Mouse (Mus musculus) heart, embryonic 10.5 days (tissue): Measurements from ENCODE around the gene D630003M21Rik. TPM values are rescaled to one million over a fixed set of nuclear protein-coding genes. Genes with fewer than 3 reads are reported as not detected.

Source experiments
- DNase-seq: peaks from one replicate; pipeline ENCODE4 v3.0.0-alpha.2; 2017; ENCODE audit warnings: low spot score
- H3K27ac ChIP-seq: fragments of 300-500 bp; sonication (generic); 2 replicates; pipeline ENCODE4 v1.5.1; 2016; ENCODE audit warnings: mild to moderate bottlenecking
- H3K27me3 ChIP-seq: fragments of 300-500 bp; sonication (generic); 2 replicates; pipeline ENCODE4 v1.6.1; 2016; ENCODE audit warnings: mild to moderate bottlenecking; ENCODE audit not compliant: poor library complexity, insufficient read depth, severe bottlenecking
- H3K36me3 ChIP-seq: fragments of 300-500 bp; sonication (generic); 2 replicates; pipeline ENCODE4 v1.6.1; 2016; ENCODE audit warnings: mild to moderate bottlenecking, moderate library complexity
- H3K4me1 ChIP-seq: fragments of 300-500 bp; sonication (generic); 2 replicates; pipeline ENCODE4 v1.6.1; 2016; ENCODE audit warnings: mild to moderate bottlenecking
- H3K4me3 ChIP-seq: fragments of 300-500 bp; sonication (generic); 2 replicates; pipeline ENCODE4 v1.5.1; 2016; ENCODE audit warnings: mild to moderate bottlenecking, moderate library complexity
- H3K9me3 ChIP-seq: fragments of 300-500 bp; sonication (generic); 2 replicates; pipeline ENCODE4 v1.6.1; 2016; ENCODE audit warnings: mild to moderate bottlenecking, moderate library complexity
- WGBS: fragments of 180-500 bp; shearing (Covaris S2); methylation state at CpG from one replicate; pipeline ENCODE4 v1.1.7; 2016; 5-methylcytosine and 5-hydroxymethylcytosine counted together
- polyA plus RNA-seq: library from polyadenylated mRNA; unstranded; fragments of >200 nt; fragmentation: Nextera tagmentation; extraction: Ambion mirVana; gene quantifications from 2 replicates; pipeline ENCODE4 v1.2.1, GENCODE M21; 2016

The D630003M21Rik gene
- polyA plus RNA-seq, 1 experiment from 2014 or later, result 0.73 TPM

- peaks cover 43% of the 10 kb centered on the region for H3K4me1 ChIP-seq
Measured at GRCm38 (mm10) chr2:158250558-158250957, 21.5 kb upstream of the D630003M21Rik start.

GRCm38 (mm10) chr2:158248318-158248717 lies 19.3 kb upstream of the D630003M21Rik start:
- H3K36me3 ChIP-seq, result no peaks in the 10 kb centered on the region
- 41% methylated on average over 7 of the region's 7 CpGs for WGBS
- H3K27me3 ChIP-seq, result peaks cover 5% of the 10 kb centered on the region; the same call in 1 of the 2 replicates
- peaks cover 38% of the 10 kb centered on the region for H3K4me1 ChIP-seq
- peak; percentile 85 for DNase-seq
- H3K4me3 ChIP-seq, result no peak overlapping the region
- H3K9me3 ChIP-seq, result no peaks in the 10 kb centered on the region
- H3K27ac ChIP-seq, result no peak overlapping the region

More at GRCm38 (mm10) chr2:158250558-158250957, 21.5 kb upstream of the D630003M21Rik start:
- WGBS, result 62% methylated on average over 4 of the region's 4 CpGs
- no peak overlapping the region for H3K4me3 ChIP-seq
- 0 out of 2 replicates have a peak overlapping the region, but pooled peaks have one; percentile 56 for H3K27ac ChIP-seq
- H3K36me3 ChIP-seq, result no peaks in the 10 kb centered on the region
- no peak for DNase-seq
- H3K27me3 ChIP-seq, result peaks cover 5% of the 10 kb centered on the region; the same call in 1 of the 2 replicates
- no peaks in the 10 kb centered on the region for H3K9me3 ChIP-seq

GRCm38 (mm10) chr2:158247852-158248251 lies 18.8 kb upstream of the D630003M21Rik start:
- H3K36me3 ChIP-seq, result no peaks in the 10 kb centered on the region
- peaks cover 39% of the 10 kb centered on the region for H3K4me1 ChIP-seq
- H3K9me3 ChIP-seq, result no peaks in the 10 kb centered on the region
- H3K27me3 ChIP-seq, result peaks cover 5% of the 10 kb centered on the region; the same call in 1 of the 2 replicates
- 80% methylated on average over 6 of the region's 6 CpGs for WGBS
- no peak overlapping the region for H3K4me3 ChIP-seq
- no peak for DNase-seq
- H3K27ac ChIP-seq, result no peak overlapping the region

GRCm38 (mm10) chr2:158245072-158245817 lies 16.2 kb upstream of the D630003M21Rik start:
- no peak overlapping the region for H3K4me3 ChIP-seq
- peaks cover 12% of the 10 kb centered on the region; the same call in 1 of the 2 replicates for H3K27me3 ChIP-seq
- no peak for DNase-seq
- no peaks in the 10 kb centered on the region for H3K9me3 ChIP-seq
- H3K4me1 ChIP-seq, result peaks cover 17% of the 10 kb centered on the region
- 79% methylated on average over 4 of the region's 4 CpGs for WGBS
- H3K36me3 ChIP-seq, result no peaks in the 10 kb centered on the region
- H3K27ac ChIP-seq, result no peak overlapping the region

GRCm38 (mm10) chr2:158243129-158243870 lies 14.3 kb upstream of the D630003M21Rik start:
- Histone ChIP-seq H3K27ac (no peak overlapping the region), H3K4me3 (no peak overlapping the region), H3K4me1 (peaks cover 12% of the 10 kb centered on the region), H3K9me3 (no peaks in the 10 kb centered on the region), H3K36me3 (no peaks in the 10 kb centered on the region), H3K27me3 (peaks cover 12% of the 10 kb centered on the region; the same call in 1 of the 2 replicates)
- WGBS, result 71% methylated on average over 18 of the region's 18 CpGs
- no peak for DNase-seq

- no peaks in the 10 kb centered on the region for H3K36me3 ChIP-seq
- H3K27me3 ChIP-seq, result peaks cover 12% of the 10 kb centered on the region; the same call in 1 of the 2 replicates
- H3K9me3 ChIP-seq, result no peaks in the 10 kb centered on the region
- H3K4me3 ChIP-seq, result no peak overlapping the region
- 86% methylated on average over 18 of the region's 18 CpGs for WGBS
- no peak for DNase-seq
- peaks cover 7% of the 10 kb centered on the region; the same call in 1 of the 2 replicates for H3K4me1 ChIP-seq
- H3K27ac ChIP-seq, result no peak overlapping the region
Measured at GRCm38 (mm10) chr2:158242170-158242896, 13.3 kb upstream of the D630003M21Rik start.

- 70% methylated on average over 5 of the region's 5 CpGs for WGBS
- Histone ChIP-seq H3K4me3 (no peak overlapping the region), H3K9me3 (no peaks in the 10 kb centered on the region), H3K36me3 (no peaks in the 10 kb centered on the region), H3K27ac (no peak overlapping the region), H3K4me1 (peaks cover 7% of the 10 kb centered on the region; the same call in 1 of the 2 replicates), H3K27me3 (peaks cover 11% of the 10 kb centered on the region; the same call in 1 of the 2 replicates)
- no peak for DNase-seq
Measured at GRCm38 (mm10) chr2:158241126-158241738, 12.2 kb upstream of the D630003M21Rik start.

GRCm38 (mm10) chr2:158238101-158238500 lies 9.1 kb upstream of the D630003M21Rik start:
- Histone ChIP-seq H3K27me3 (0 out of 2 replicates have a peak, but pooled peaks cover 11% of the 10 kb centered on the region), H3K4me3 (no peak overlapping the region), H3K27ac (no peak overlapping the region), H3K9me3 (no peaks in the 10 kb centered on the region), H3K36me3 (no peaks in the 10 kb centered on the region), H3K4me1 (no peaks in the 10 kb centered on the region)
- DNase-seq, result no peak
- WGBS, result 86% methylated on average over 5 of the region's 5 CpGs

- no peak overlapping the region for H3K27ac ChIP-seq
- H3K9me3 ChIP-seq, result no peaks in the 10 kb centered on the region
- no peak for DNase-seq
Measured at GRCm38 (mm10) chr2:158236698-158237097, 7.7 kb upstream of the D630003M21Rik start.

GRCm38 (mm10) chr2:158233106-158233505 lies 4.1 kb upstream of the D630003M21Rik start:
- DNase-seq, result no peak
- peaks cover 23% of the 10 kb centered on the region for H3K27me3 ChIP-seq
- no peaks in the 10 kb centered on the region for H3K9me3 ChIP-seq
- peaks cover 20% of the 10 kb centered on the region for H3K4me1 ChIP-seq
- no peak overlapping the region for H3K27ac ChIP-seq
- H3K4me3 ChIP-seq, result no peak overlapping the region
- H3K36me3 ChIP-seq, result no peaks in the 10 kb centered on the region
- 70% methylated on average over 3 of the region's 3 CpGs for WGBS

More at GRCm38 (mm10) chr2:158236698-158237097, 7.7 kb upstream of the D630003M21Rik start:
- H3K36me3 ChIP-seq, result no peaks in the 10 kb centered on the region
- no peaks in the 10 kb centered on the region for H3K4me1 ChIP-seq
- 0 out of 2 replicates have a peak, but pooled peaks cover 10% of the 10 kb centered on the region for H3K27me3 ChIP-seq
- H3K4me3 ChIP-seq, result no peak overlapping the region

- Histone ChIP-seq H3K4me1 (peaks cover 20% of the 10 kb centered on the region), H3K4me3 (no peak overlapping the region), H3K9me3 (no peaks in the 10 kb centered on the region), H3K27ac (no peak overlapping the region), H3K36me3 (no peaks in the 10 kb centered on the region), H3K27me3 (peaks cover 28% of the 10 kb centered on the region)
- no peak for DNase-seq
- WGBS, result 80% methylated on average over 3 of the region's 3 CpGs
Measured at GRCm38 (mm10) chr2:158232414-158232813, 3.4 kb upstream of the D630003M21Rik start.

GRCm38 (mm10) chr2:158231071-158231470 lies 2.0 kb upstream of the D630003M21Rik start:
- H3K27me3 ChIP-seq, result peaks cover 31% of the 10 kb centered on the region

More at GRCm38 (mm10) chr2:158231071-158231470, 2.0 kb upstream of the D630003M21Rik start:
- Histone ChIP-seq H3K4me1 (peaks cover 20% of the 10 kb centered on the region), H3K9me3 (no peaks in the 10 kb centered on the region), H3K27ac (no peak overlapping the region), H3K36me3 (no peaks in the 10 kb centered on the region), H3K4me3 (no peak overlapping the region)
- DNase-seq, result no peak
- WGBS, result 54% methylated on average over 5 of the region's 5 CpGs
